Mouse (Mus musculus): Measurements from ENCODE around the gene Stmn3.

DNA sequence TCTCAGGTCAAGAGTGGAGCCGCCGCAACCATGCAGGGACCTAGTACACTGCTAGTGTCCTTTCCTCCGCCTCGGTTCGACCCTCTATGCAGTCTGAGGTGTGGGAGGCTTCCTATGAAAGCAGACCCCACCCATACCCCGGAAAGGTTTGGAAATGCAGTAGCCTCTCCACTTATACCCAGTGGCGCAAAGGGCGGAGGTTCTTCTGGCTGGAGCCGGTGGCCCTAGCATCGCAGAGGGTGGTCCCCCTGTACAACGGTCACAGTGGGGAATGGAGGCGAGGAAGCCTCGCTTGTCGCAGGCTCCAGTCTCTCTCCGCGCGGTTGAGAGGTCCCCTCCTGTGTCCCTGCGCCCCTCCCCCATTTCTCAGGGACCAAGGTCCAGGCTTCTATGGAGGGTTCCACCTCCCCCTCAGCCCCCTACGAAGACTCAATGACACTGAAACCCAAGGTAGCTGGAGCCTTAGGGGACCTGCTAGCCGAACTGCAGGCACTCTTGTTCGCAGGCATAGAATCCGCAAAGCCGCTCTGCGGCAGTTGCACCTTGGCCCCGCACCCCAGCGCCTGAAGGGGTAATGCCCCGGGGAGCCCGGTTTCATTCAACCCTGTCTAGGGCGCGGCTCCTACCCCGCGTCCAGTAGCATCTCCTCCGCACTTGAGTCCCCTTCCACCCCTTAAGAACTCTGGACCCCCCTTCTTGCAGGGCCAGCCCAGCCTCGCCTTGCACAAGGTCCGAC is 788 bp downstream of the Stmn3 start:
- TF ChIP-seq CTCF (IDR thresholded peaks at IDR 0.05; ENCODE audit: borderline replicate concordance, control insufficient read depth, extremely low read depth, insufficient read depth, low read length, poor library complexity) (no peak), POLR2A (IDR thresholded peaks at IDR 0.05; ENCODE audit: control insufficient read depth, extremely low read depth, insufficient read depth, low read length, poor library complexity) (no peak)

Data from thymus, adult 2 months (tissue).